Mouse (Mus musculus): Measurements from ENCODE around the gene Prpf19.

GRCm38 (mm10) chr19:10926666-10927065 is 31.6 kb downstream of the Prpf19 start:
- no peak for TF ChIP-seq CTCF (IDR thresholded peaks at IDR 0.05; ENCODE audit: low read depth, low read length)
- no peak for TF ChIP-seq POLR2A (IDR thresholded peaks at IDR 0.05; ENCODE audit: extremely low read depth, insufficient read depth, low read length)

All from liver, adult 2 months (tissue).